Mouse (Mus musculus): ENCODE data around the gene Rasgrf2. TPM values are rescaled to one million over a fixed set of nuclear protein-coding genes. Genes with fewer than 3 reads are reported as not detected.

The Rasgrf2 gene
- polyA plus RNA-seq, 1 experiment = 0.45 TPM

- H3K4me1 ChIP-seq (ENCODE audit: control insufficient read depth, insufficient read depth, low read length) = no peaks in the 10 kb centered on the region
- TF ChIP-seq CTCF (IDR thresholded peaks at IDR 0.05; ENCODE audit: control insufficient read depth, insufficient read depth, low read length) (no peak), POLR2A (IDR thresholded peaks at IDR 0.05; ENCODE audit: borderline replicate concordance, control insufficient read depth, low read depth, low read length) (no peak)
- 43% methylated on average over 3 of the region's 3 CpGs for WGBS
These were observed 210.4 kb downstream of the Rasgrf2 start for GRCm38 (mm10) chr13:91921010-91921409.

GRCm38 (mm10) chr13:91918764-91919163, 212.7 kb downstream of the Rasgrf2 start:
- H3K4me1 ChIP-seq (ENCODE audit: control insufficient read depth, insufficient read depth, low read length) = no peaks in the 10 kb centered on the region
- WGBS = 87% methylated on average over 5 of the region's 5 CpGs
- no peak for TF ChIP-seq CTCF (IDR thresholded peaks at IDR 0.05; ENCODE audit: control insufficient read depth, insufficient read depth, low read length)
- no peak for TF ChIP-seq POLR2A (IDR thresholded peaks at IDR 0.05; ENCODE audit: borderline replicate concordance, control insufficient read depth, low read depth, low read length)
- no peak overlapping the region for H3K27ac ChIP-seq (ENCODE audit: control insufficient read depth, insufficient read depth, low read depth, low read length, poor library complexity)
- H3K4me3 ChIP-seq (replicated peaks; ENCODE audit: control insufficient read depth, low read depth, low read length) = no peak overlapping the region

More at GRCm38 (mm10) chr13:91921010-91921409, 210.4 kb downstream of the Rasgrf2 start:
- no peak overlapping the region for H3K27ac ChIP-seq (ENCODE audit: control insufficient read depth, insufficient read depth, low read depth, low read length, poor library complexity)
- no peak overlapping the region for H3K4me3 ChIP-seq (replicated peaks; ENCODE audit: control insufficient read depth, low read depth, low read length)

- Histone ChIP-seq H3K4me1 (ENCODE audit: control insufficient read depth, insufficient read depth, low read length) (no peaks in the 10 kb centered on the region), H3K4me3 (replicated peaks; ENCODE audit: control insufficient read depth, low read depth, low read length) (no peak overlapping the region), H3K27ac (ENCODE audit: control insufficient read depth, insufficient read depth, low read depth, low read length, poor library complexity) (no peak overlapping the region)
- no peak for TF ChIP-seq POLR2A (IDR thresholded peaks at IDR 0.05; ENCODE audit: borderline replicate concordance, control insufficient read depth, low read depth, low read length)
- no peak for TF ChIP-seq CTCF (IDR thresholded peaks at IDR 0.05; ENCODE audit: control insufficient read depth, insufficient read depth, low read length)
- 73% methylated on average over 2 of the region's 2 CpGs for WGBS
These were observed 213.6 kb downstream of the Rasgrf2 start for GRCm38 (mm10) chr13:91917835-91918234.

GRCm38 (mm10) chr13:91916308-91916707, 215.1 kb downstream of the Rasgrf2 start:
- 87% methylated on average over 5 of the region's 5 CpGs for WGBS
- no peak overlapping the region for H3K27ac ChIP-seq (ENCODE audit: control insufficient read depth, insufficient read depth, low read depth, low read length, poor library complexity)
- TF ChIP-seq CTCF (IDR thresholded peaks at IDR 0.05; ENCODE audit: control insufficient read depth, insufficient read depth, low read length) = no peak
- no peak for TF ChIP-seq POLR2A (IDR thresholded peaks at IDR 0.05; ENCODE audit: borderline replicate concordance, control insufficient read depth, low read depth, low read length)
- no peak overlapping the region for H3K4me3 ChIP-seq (replicated peaks; ENCODE audit: control insufficient read depth, low read depth, low read length)
- H3K4me1 ChIP-seq (ENCODE audit: control insufficient read depth, insufficient read depth, low read length) = no peaks in the 10 kb centered on the region

GRCm38 (mm10) chr13:91915582-91916239, 215.7 kb downstream of the Rasgrf2 start:
- H3K27ac ChIP-seq (ENCODE audit: control insufficient read depth, insufficient read depth, low read depth, low read length, poor library complexity) = no peak overlapping the region
- WGBS = 68% methylated on average over 6 of the region's 6 CpGs
- H3K4me1 ChIP-seq (ENCODE audit: control insufficient read depth, insufficient read depth, low read length) = no peaks in the 10 kb centered on the region
- H3K4me3 ChIP-seq (replicated peaks; ENCODE audit: control insufficient read depth, low read depth, low read length) = no peak overlapping the region
- no peak for TF ChIP-seq POLR2A (IDR thresholded peaks at IDR 0.05; ENCODE audit: borderline replicate concordance, control insufficient read depth, low read depth, low read length)
- no peak for TF ChIP-seq CTCF (IDR thresholded peaks at IDR 0.05; ENCODE audit: control insufficient read depth, insufficient read depth, low read length)

GRCm38 (mm10) chr13:91915192-91915581, 216.3 kb downstream of the Rasgrf2 start:
- no peak for TF ChIP-seq CTCF (IDR thresholded peaks at IDR 0.05; ENCODE audit: control insufficient read depth, insufficient read depth, low read length)
- no peak for TF ChIP-seq POLR2A (IDR thresholded peaks at IDR 0.05; ENCODE audit: borderline replicate concordance, control insufficient read depth, low read depth, low read length)
- 5% methylated on average over 4 of the region's 4 CpGs for WGBS

GRCm38 (mm10) chr13:91911652-91912051, 219.8 kb downstream of the Rasgrf2 start:
- Histone ChIP-seq H3K4me1 (ENCODE audit: control insufficient read depth, insufficient read depth, low read length) (no peaks in the 10 kb centered on the region), H3K27ac (ENCODE audit: control insufficient read depth, insufficient read depth, low read depth, low read length, poor library complexity) (no peak overlapping the region), H3K4me3 (replicated peaks; ENCODE audit: control insufficient read depth, low read depth, low read length) (no peak overlapping the region)
- TF ChIP-seq CTCF (IDR thresholded peaks at IDR 0.05; ENCODE audit: control insufficient read depth, insufficient read depth, low read length) = no peak
- no peak for TF ChIP-seq POLR2A (IDR thresholded peaks at IDR 0.05; ENCODE audit: borderline replicate concordance, control insufficient read depth, low read depth, low read length)

More at GRCm38 (mm10) chr13:91915192-91915581, 216.3 kb downstream of the Rasgrf2 start:
- Histone ChIP-seq H3K4me3 (replicated peaks; ENCODE audit: control insufficient read depth, low read depth, low read length) (no peak overlapping the region), H3K27ac (ENCODE audit: control insufficient read depth, insufficient read depth, low read depth, low read length, poor library complexity) (no peak overlapping the region), H3K4me1 (ENCODE audit: control insufficient read depth, insufficient read depth, low read length) (no peaks in the 10 kb centered on the region)

GRCm38 (mm10) chr13:91911211-91911610, 220.2 kb downstream of the Rasgrf2 start:
- TF ChIP-seq POLR2A (IDR thresholded peaks at IDR 0.05; ENCODE audit: borderline replicate concordance, control insufficient read depth, low read depth, low read length) (no peak), CTCF (IDR thresholded peaks at IDR 0.05; ENCODE audit: control insufficient read depth, insufficient read depth, low read length) (no peak)
- no peak overlapping the region for H3K27ac ChIP-seq (ENCODE audit: control insufficient read depth, insufficient read depth, low read depth, low read length, poor library complexity)
- H3K4me1 ChIP-seq (ENCODE audit: control insufficient read depth, insufficient read depth, low read length) = no peaks in the 10 kb centered on the region
- H3K4me3 ChIP-seq (replicated peaks; ENCODE audit: control insufficient read depth, low read depth, low read length) = no peak overlapping the region

Measured in bone marrow, adult 2 months (tissue).